Mouse (Mus musculus) heart, embryonic 11.5 days (tissue): ENCODE results near the gene Ilf3. TPM values are rescaled to one million over a fixed set of nuclear protein-coding genes. Genes with fewer than 3 reads are reported as not detected.

Experiments
- ATAC-seq: fragments of 200-750 bp; cut with Nextera tagmentation; replicated peaks from 2 replicates; pipeline ENCODE4 v1.8.0; 2017; ENCODE audit warnings: moderate library complexity; ENCODE audit not compliant: insufficient number of reproducible peaks, low FRiP score, low TSS enrichment
- H3K27ac ChIP-seq: fragments of 300-500 bp; sonication (generic); 2 replicates; pipeline ENCODE4 v1.5.1; 2014; ENCODE audit warnings: mild to moderate bottlenecking, low read depth, low read length
- H3K27me3 ChIP-seq: fragments of 300-500 bp; sonication (generic); 2 replicates; pipeline ENCODE4 v1.6.1; 2014; ENCODE audit warnings: mild to moderate bottlenecking, low read length, mixed read lengths; ENCODE audit not compliant: control insufficient read depth, insufficient read depth
- H3K36me3 ChIP-seq: fragments of 300-500 bp; sonication (generic); 2 replicates; pipeline ENCODE4 v1.6.1; 2014; ENCODE audit warnings: mild to moderate bottlenecking, low read length, moderate library complexity, mixed read lengths; ENCODE audit not compliant: control insufficient read depth, insufficient read depth
- H3K4me1 ChIP-seq: fragments of 300-500 bp; sonication (generic); 2 replicates; pipeline ENCODE4 v1.6.1; 2014; ENCODE audit warnings: low read length; ENCODE audit not compliant: control insufficient read depth, insufficient read depth
- H3K4me2 ChIP-seq: fragments of 300-500 bp; sonication (generic); 2 replicates; pipeline ENCODE4 v1.6.1; 2014; ENCODE audit warnings: mild to moderate bottlenecking, moderate library complexity
- H3K4me3 ChIP-seq: fragments of 300-500 bp; sonication (generic); 2 replicates; pipeline ENCODE4 v1.5.1; 2014; ENCODE audit warnings: low read depth, low read length
- H3K9ac ChIP-seq: fragments of 300-500 bp; sonication (generic); 2 replicates; pipeline ENCODE4 v1.6.1; 2014; ENCODE audit warnings: mild to moderate bottlenecking, low read depth, low read length, moderate library complexity
- H3K9me3 ChIP-seq: fragments of 300-500 bp; sonication (generic); replicated peaks from 2 replicates; pipeline ENCODE4 v1.6.1; 2016; ENCODE audit warnings: low read length; ENCODE audit not compliant: control insufficient read depth
- WGBS: fragments of 180-500 bp; shearing (Covaris S2); extraction: QIAGEN DNeasy Blood & Tissue Kit; methylation state at CpG from one replicate; pipeline ENCODE4 v1.1.7; 2014; ENCODE audit not compliant: insufficient replicate concordance; 5-methylcytosine and 5-hydroxymethylcytosine counted together
- polyA plus RNA-seq: library from polyadenylated mRNA; unstranded; fragments of >200 nt; fragmentation: Nextera tagmentation; extraction: Ambion mirVana; gene quantifications from 2 replicates; pipeline ENCODE4 v1.2.1, GENCODE M21; 2014

Gene Ilf3
- polyA plus RNA-seq, 1 experiment from 2014 or later = 120 TPM

- Histone ChIP-seq H3K9me3 (no peaks in the 10 kb centered on the region), H3K27ac (no peak overlapping the region), H3K9ac (no peak overlapping the region), H3K4me1 (no peaks in the 10 kb centered on the region; the same call in 1 of the 2 replicates), H3K4me3 (no peak overlapping the region), H3K36me3 (peaks cover 60% of the 10 kb centered on the region), H3K27me3 (no peaks in the 10 kb centered on the region), H3K4me2 (no peak overlapping the region)
- ATAC-seq = no peak
- 92% methylated on average over 9 of the region's 9 CpGs for WGBS
Observed at GRCm38 (mm10) chr9:21401042-21401441, 33.4 kb downstream of the Ilf3 start.

GRCm38 (mm10) chr9:21402764-21403253, 35.1 kb downstream of the Ilf3 start:
- Histone ChIP-seq H3K9ac (no peak overlapping the region), H3K4me2 (no peak overlapping the region), H3K4me3 (no peak overlapping the region), H3K36me3 (peaks cover 59% of the 10 kb centered on the region), H3K4me1 (no peaks in the 10 kb centered on the region; the same call in 1 of the 2 replicates), H3K9me3 (no peaks in the 10 kb centered on the region), H3K27me3 (no peaks in the 10 kb centered on the region), H3K27ac (no peak overlapping the region)
- WGBS = 60% methylated on average over 11 of the region's 11 CpGs
- no peak for ATAC-seq

- Histone ChIP-seq H3K27ac (no peak overlapping the region), H3K9ac (no peak overlapping the region), H3K36me3 (peaks cover 55% of the 10 kb centered on the region), H3K4me1 (no peaks in the 10 kb centered on the region; the same call in 1 of the 2 replicates), H3K9me3 (no peaks in the 10 kb centered on the region), H3K27me3 (no peaks in the 10 kb centered on the region), H3K4me3 (no peak overlapping the region), H3K4me2 (no peak overlapping the region)
- 92% methylated on average over 5 of the region's 5 CpGs for WGBS
- ATAC-seq = no peak
Observed at GRCm38 (mm10) chr9:21403745-21404144, 36.1 kb downstream of the Ilf3 start.

- no peak for ATAC-seq
- Histone ChIP-seq H3K4me3 (no peak overlapping the region), H3K27me3 (no peaks in the 10 kb centered on the region), H3K9me3 (no peaks in the 10 kb centered on the region), H3K9ac (no peak overlapping the region), H3K27ac (no peak overlapping the region), H3K4me1 (no peaks in the 10 kb centered on the region; the same call in 1 of the 2 replicates), H3K4me2 (no peak overlapping the region), H3K36me3 (peaks cover 42% of the 10 kb centered on the region)
- WGBS = 59% methylated on average over 4 of the region's 4 CpGs
Observed at GRCm38 (mm10) chr9:21405525-21405924, 37.9 kb downstream of the Ilf3 start.

GRCm38 (mm10) chr9:21407951-21408350, 40.3 kb downstream of the Ilf3 start:
- WGBS = 23% methylated on average over 4 of the region's 4 CpGs
- H3K36me3 ChIP-seq = peaks cover 35% of the 10 kb centered on the region
- H3K4me1 ChIP-seq = 0 out of 2 replicates have a peak, but pooled peaks cover 3% of the 10 kb centered on the region
- H3K4me2 ChIP-seq = no peak overlapping the region
- no peaks in the 10 kb centered on the region for H3K9me3 ChIP-seq
- H3K27me3 ChIP-seq = no peaks in the 10 kb centered on the region
- no peak overlapping the region for H3K27ac ChIP-seq
- H3K4me3 ChIP-seq = no peak overlapping the region
- ATAC-seq = no peak
- no peak overlapping the region for H3K9ac ChIP-seq

- peaks cover 31% of the 10 kb centered on the region for H3K36me3 ChIP-seq
- no peak for ATAC-seq
- H3K4me1 ChIP-seq = 0 out of 2 replicates have a peak, but pooled peaks cover 3% of the 10 kb centered on the region
- H3K9ac ChIP-seq = no peak overlapping the region
- no peak overlapping the region for H3K4me3 ChIP-seq
- 67% methylated on average over 7 of the region's 7 CpGs for WGBS
- H3K27ac ChIP-seq = no peak overlapping the region
- H3K4me2 ChIP-seq = no peak overlapping the region
- H3K9me3 ChIP-seq = no peaks in the 10 kb centered on the region
- H3K27me3 ChIP-seq = no peaks in the 10 kb centered on the region
Observed at GRCm38 (mm10) chr9:21408624-21409023, 41.0 kb downstream of the Ilf3 start.

- Histone ChIP-seq H3K36me3 (peaks cover 23% of the 10 kb centered on the region), H3K4me1 (peaks cover 3% of the 10 kb centered on the region; the same call in 1 of the 2 replicates), H3K9ac (no peak overlapping the region), H3K27me3 (no peaks in the 10 kb centered on the region), H3K4me3 (no peak overlapping the region), H3K27ac (no peak overlapping the region), H3K4me2 (no peak overlapping the region), H3K9me3 (no peaks in the 10 kb centered on the region)
- WGBS = 35% methylated on average over 9 of the region's 9 CpGs
- ATAC-seq = no peak
Observed at GRCm38 (mm10) chr9:21409592-21410317, 42.1 kb downstream of the Ilf3 start.

GRCm38 (mm10) chr9:21411669-21412550, 44.2 kb downstream of the Ilf3 start, which contains the start of gene Qtrt1:
TSS of gene Qtrt1 (plus strand) at chr9:21411837.
- ATAC-seq = peak; percentile 94
- peak within 1 kb of the TSS; percentile 84 for H3K4me2 ChIP-seq
- H3K9me3 ChIP-seq = no peaks in the 10 kb centered on the region
- H3K9ac ChIP-seq = peak within 1 kb of the TSS; percentile 73
- H3K36me3 ChIP-seq = peaks cover 5% of the 10 kb centered on the region
- H3K4me3 ChIP-seq = peak within 1 kb of the TSS; percentile 80
- peaks cover 3% of the 10 kb centered on the region; the same call in 1 of the 2 replicates for H3K4me1 ChIP-seq
- H3K27me3 ChIP-seq = no peaks in the 10 kb centered on the region
- no peak within 1 kb of the TSS for H3K27ac ChIP-seq
- WGBS = 1% methylated on average over 53 of the region's 53 CpGs
